Mouse (Mus musculus): ENCODE data around the gene Hes2.

Hes2 gene

GRCm38 (mm10) chr4:152158585-152159284 is at the start of gene Hes2:
TSS of gene Hes2 (plus strand) at chr4:152158867.
- DNase-seq (ENCODE audit: low spot score): no peak

GRCm38 (mm10) chr4:152109509-152109908 is 49.2 kb upstream of the Hes2 start:
- no peak for DNase-seq (ENCODE audit: low spot score)

- DNase-seq (ENCODE audit: low spot score): no peak
These were observed 48.0 kb upstream of the Hes2 start for GRCm38 (mm10) chr4:152110689-152111088.

- DNase-seq (ENCODE audit: low spot score): no peak
These were observed 46.3 kb upstream of the Hes2 start for GRCm38 (mm10) chr4:152112329-152112728.

GRCm38 (mm10) chr4:152114080-152114479 is 44.6 kb upstream of the Hes2 start:
- no peak for DNase-seq (ENCODE audit: low spot score)

- no peak for DNase-seq (ENCODE audit: low spot score)
These were observed 42.6 kb upstream of the Hes2 start, which contains the start of gene Tnfrsf25 for GRCm38 (mm10) chr4:152115921-152116612. TSS of gene Tnfrsf25 (plus strand) at chr4:152115934.

- DNase-seq (ENCODE audit: low spot score): no peak
These were observed 41.1 kb upstream of the Hes2 start for GRCm38 (mm10) chr4:152117538-152117937.

GRCm38 (mm10) chr4:152119396-152120292 is 39.0 kb upstream of the Hes2 start:
- DNase-seq (ENCODE audit: low spot score): no peak

GRCm38 (mm10) chr4:152120311-152121182 is 38.1 kb upstream of the Hes2 start:
- no peak for DNase-seq (ENCODE audit: low spot score)

GRCm38 (mm10) chr4:152121183-152121505 is 37.5 kb upstream of the Hes2 start:
- no peak for DNase-seq (ENCODE audit: low spot score)

GRCm38 (mm10) chr4:152124361-152124961 is 34.2 kb upstream of the Hes2 start:
- no peak for DNase-seq (ENCODE audit: low spot score)

GRCm38 (mm10) chr4:152125161-152126025 is 33.3 kb upstream of the Hes2 start:
- DNase-seq (ENCODE audit: low spot score): no peak

- DNase-seq (ENCODE audit: low spot score): no peak
These were observed 32.4 kb upstream of the Hes2 start for GRCm38 (mm10) chr4:152126026-152126920.

GRCm38 (mm10) chr4:152127884-152128283 is 30.8 kb upstream of the Hes2 start:
- no peak for DNase-seq (ENCODE audit: low spot score)

GRCm38 (mm10) chr4:152128784-152129183 is 29.9 kb upstream of the Hes2 start:
- DNase-seq (ENCODE audit: low spot score): no peak

- DNase-seq (ENCODE audit: low spot score): no peak
These were observed 29.2 kb upstream of the Hes2 start for GRCm38 (mm10) chr4:152129395-152129930.

GRCm38 (mm10) chr4:152130771-152131653 is 27.7 kb upstream of the Hes2 start:
- no peak for DNase-seq (ENCODE audit: low spot score)

Measured in left cerebral cortex, adult 11 months (tissue).